Mouse (Mus musculus) cerebellum, adult 8-10 months (tissue): ENCODE measurements at regions not wholly inside any gene's neighbourhood (a gene's known extent, or its start where the extent isn't known, plus 50 kb on each side); places are given as distances from the start of the nearest gene placed in this dataset.
A peak's percentile ranks its signal among the peaks of the same experiment; 100 is the strongest.

ENCODE experiments used
- DNase-seq: peaks from one replicate; pipeline ENCODE4 v3.0.0; 2022

DNA sequence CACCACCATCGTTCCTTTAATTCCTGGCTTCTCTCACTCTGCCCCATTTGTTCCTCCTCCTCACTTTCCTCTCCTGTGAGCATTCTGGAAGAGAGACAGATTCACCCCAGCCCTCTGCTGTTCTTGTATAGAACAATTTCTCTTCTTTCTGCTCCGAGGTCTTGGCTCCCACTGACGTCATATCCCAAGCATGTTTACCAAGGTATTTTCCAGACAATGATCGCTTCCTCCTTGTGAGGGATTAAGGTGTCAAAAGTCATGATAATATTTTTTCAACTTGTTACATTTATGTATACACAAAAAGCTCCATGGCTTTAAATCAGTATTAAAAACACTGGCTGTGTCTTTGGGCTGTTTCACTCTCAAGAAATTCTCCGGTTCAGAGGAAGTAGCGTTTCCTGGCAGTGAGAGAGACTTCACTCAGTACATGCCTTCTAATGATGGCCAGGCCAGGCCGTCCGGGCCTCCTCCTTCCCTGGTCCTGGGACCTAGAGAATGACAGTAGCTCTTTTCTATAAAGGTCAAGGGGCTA, 142.4 kb upstream of the Spdl1 start:
- no peak for DNase-seq

DNA sequence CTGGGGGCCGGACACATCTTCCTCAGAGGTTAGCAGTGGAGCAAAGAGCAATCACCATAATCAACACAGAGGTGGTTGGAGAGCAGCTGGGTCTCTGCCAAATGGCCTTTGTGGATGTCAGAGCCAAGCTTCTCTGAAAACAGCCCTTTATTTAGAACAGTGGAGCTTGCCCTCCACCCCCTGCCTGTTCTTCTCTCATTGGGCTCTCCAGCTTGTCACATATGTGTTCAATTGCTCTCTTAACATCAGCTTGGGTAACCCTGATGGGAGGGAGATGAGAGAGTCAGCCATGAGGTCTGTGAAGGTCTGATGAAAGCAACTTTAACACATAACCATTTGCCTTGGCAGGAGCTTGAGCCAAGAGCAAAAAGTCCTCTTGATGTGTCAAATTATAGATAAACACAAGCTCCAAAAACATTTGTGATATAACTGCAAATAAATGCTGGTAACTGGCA, 140.1 kb upstream of the Spdl1 start:
- DNase-seq: no peak

DNA sequence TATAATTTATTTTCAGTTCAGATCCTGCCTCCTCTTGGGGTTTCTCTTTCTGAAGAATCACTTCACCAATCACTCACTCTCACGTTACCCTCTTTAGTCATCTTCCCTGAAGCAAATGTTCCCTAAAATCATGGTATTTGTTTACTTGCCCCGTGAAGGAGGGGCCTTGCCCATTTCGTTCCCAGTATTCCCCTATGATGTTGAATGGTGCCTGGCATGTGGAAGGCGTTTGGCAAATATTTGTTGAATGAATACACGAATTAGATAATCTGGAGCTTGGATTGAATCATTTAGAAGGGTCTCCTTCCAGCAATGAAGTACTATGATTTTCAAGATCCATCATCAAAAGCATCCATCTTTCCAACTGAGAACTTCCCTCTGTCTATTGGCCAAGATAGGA, 139.6 kb upstream of the Spdl1 start:
- DNase-seq: no peak

DNA sequence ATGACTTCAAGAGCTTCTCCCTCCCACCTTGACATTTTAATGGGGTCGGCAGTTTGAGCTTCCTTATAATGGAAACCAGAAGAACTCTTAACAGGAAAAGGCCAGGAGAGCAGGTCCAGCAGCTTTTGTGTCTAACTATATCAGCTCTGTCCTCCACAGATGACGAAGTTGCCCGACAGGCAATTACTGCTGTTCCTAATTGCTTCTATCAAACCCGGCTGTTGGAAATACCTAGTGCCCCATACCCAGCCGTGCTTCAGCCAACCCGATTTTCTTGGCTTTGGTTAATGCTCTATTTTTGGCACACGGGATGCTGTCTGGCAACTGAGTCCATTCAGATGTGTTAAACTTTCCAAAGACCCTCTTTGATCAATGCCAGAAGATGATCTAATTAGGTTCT, 125.8 kb upstream of the Spdl1 start:
- DNase-seq: no peak

DNA sequence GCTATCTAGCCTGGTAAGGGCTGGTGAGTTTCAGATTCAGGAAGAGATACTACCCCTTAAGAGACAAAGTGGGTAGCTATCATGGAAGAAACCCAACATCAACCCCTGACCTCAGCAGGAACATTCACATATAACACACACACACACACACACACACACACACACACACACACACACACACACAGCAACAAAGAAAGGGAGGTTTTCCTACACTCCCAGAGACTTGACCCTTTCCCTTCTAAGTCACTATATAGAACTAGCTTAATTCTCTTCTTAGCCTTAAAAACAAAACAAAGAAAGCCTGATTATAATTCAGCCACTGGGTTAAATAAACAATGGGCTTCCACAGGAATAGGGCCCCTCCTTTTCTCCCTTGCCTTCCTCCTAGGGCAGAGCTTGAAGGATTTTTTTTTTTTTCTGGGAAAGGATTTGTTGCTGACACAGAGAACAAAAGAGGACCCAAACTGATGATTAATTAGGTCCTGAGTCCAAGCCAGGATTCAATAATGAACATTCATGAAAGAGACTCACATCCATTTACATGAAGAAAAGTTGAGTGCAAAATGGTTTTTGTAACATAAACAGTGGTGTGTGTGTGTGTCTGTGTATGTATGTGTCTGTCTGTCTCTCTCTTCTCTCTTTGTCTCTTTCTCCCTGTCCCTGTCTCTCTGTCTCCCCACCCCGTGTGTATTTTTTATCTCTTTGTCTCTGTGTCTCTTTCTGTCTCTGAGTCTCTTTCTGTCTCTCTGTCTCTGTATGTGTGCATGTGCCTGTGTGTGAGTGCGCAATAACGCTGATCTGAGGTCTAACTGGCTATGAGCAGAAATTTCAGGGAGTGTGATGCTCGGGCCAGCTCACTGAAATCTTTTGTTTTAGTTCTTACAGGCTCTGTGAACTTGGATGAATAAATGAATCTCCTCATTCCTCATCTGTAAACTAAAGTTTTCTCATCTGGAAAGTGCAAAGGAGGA, 108.3 kb upstream of the Spdl1 start:
- no peak for DNase-seq

DNA sequence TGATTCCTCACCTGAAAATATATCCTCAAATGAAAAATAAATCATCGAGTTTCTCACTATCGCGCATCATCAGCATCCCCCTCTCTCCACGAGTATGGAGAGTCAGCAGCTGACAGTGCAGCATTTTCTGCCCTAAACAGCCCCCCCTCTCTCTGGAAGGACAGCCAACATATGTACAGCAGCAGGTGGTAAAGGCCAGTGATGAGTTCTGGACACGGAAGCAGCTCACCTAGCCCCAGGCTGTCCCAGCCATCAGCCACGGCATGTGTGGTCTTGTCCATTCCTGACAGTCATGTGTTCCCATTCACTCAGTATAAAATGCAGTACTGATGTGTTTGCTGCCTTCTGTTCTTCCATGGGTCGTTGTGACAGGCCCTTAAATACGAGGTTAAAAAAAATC, 106.7 kb upstream of the Spdl1 start:
- DNase-seq: peak; percentile 1

DNA sequence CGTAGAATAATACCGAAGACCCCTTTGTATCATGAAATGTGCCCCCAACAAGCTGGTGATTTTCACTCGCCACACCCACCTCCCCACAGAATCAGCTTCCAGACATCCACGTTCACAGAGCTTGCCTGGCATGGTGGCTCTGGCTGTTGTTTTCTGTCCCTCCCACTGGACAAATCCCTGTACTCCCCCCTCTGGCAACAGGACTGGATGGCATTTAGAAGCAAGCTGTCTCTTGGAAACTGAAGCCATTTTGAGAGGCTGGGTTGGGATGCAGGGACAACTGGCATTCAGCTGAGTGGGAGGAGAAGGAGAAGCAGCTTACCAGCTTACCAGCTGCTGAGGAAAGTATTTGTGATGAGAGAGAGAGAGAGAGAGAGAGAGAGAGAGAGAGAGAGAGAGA, 105.6 kb upstream of the Spdl1 start:
- no peak for DNase-seq

DNA sequence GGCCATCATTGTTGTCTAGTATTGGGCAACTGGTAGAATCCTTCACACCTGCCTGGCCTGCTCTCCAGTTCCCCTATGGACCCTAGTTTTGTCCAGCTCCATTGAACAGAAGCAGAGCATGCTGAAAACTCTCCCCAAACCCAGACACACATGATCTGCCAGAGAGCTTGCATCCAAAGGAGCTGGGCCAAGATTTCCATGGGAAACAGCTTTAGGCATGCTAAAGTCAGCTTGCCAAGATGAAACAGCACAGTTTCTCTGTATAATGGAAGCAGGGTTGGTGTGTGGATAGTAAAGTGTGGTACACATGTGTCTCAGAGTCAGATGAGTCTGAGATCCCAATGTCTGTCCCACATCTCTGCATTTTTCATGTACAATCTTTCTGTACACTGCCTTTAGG, 98.8 kb upstream of the Spdl1 start:
- DNase-seq: no peak

DNA sequence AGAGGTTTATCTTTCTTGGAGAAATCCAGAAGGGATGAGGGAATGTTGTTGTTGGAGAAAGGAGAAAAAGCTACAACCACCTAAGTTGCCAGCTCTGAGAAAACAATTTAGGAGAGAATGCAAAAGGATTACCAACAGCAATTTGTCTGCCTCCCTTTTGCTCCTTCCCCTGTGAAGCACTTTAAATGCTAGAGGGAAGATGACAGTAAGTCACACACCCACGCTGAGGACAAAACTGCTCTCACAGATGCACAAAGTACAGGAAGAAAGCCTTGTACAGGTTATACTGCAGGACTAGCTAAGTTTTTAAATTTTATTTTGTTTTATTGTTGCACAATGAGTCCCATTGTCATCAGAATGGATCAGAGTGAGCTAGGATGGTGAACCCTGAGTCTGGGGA, 83.7 kb upstream of the Spdl1 start:
- DNase-seq: no peak

DNA sequence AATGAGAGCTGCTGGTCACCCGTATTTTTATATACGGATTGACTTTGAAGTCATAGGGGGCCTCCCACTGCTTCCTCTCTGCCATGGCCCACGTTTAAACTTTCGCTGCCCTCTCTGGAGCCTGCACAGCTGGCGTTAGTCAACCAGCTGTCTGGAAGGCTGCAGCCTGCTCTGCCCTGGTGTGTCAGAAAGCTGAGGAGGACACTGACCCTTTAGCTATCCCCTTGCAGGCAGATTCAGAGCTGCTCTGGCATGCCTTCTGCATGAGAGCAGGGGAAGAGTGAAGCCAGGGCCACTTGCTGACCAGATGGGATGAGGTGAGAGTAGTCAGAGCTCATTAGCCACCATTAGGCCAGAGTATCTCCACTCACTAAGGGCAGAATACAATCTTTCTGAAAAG, 76.4 kb upstream of the Spdl1 start:
- no peak for DNase-seq

DNA sequence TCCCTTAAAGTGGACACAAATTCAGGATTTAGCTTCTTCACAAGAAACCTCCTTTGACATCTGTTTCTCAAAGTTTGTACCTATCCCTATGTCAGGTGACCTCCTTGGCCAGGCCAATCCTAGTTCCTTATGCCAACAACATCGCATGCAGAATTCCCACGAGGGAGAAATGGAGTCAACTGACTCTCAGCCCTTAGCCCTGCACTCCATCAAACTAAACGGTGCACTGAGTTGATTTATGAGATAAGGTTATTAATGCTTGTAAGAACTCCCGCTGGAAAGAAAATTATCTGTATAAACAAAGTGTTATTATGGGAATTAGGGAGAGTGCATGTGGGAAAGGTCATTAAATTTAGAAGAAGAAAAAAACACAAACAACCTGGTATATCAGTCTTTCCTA, 70.8 kb upstream of the Spdl1 start:
- DNase-seq: no peak

DNA sequence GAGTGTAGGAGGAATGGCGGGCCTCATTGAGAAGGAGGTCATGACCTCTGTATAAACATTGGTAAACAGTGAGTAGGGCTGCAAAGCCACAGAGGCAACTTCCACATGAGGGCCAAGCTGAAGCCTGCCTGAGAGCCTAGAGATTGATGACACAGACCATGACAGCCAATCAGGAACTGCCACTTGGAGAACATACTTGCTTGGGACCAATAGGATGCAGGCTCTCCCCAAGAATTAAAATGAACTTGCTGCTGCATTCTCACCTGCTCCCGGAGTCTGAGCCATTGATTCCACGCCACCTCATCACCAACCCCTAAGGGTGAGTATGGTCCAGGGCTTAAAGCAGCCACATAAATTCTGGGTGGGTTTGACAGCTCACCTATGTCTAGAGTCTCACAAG, 66.0 kb upstream of the Spdl1 start:
- no peak for DNase-seq

DNA sequence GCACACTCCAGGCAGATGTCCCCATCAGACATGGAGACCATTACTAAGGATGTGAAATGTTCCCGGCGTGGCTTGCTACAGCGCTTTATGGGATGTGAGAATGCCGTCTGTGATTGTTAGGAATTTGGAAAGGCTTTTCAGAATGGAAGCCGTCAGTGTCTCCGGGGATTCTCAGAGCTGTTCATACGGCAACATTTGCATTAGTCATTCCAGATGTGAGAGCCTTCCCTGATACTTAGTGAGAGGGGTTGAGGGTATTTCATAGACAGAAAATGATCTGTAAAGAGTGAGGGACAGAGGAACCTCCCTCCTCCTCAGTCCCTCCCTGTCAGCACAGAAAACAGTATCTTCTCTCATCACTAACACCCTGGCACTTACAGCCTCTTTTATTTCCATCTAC, 62.2 kb upstream of the Spdl1 start:
- DNase-seq: no peak

DNA sequence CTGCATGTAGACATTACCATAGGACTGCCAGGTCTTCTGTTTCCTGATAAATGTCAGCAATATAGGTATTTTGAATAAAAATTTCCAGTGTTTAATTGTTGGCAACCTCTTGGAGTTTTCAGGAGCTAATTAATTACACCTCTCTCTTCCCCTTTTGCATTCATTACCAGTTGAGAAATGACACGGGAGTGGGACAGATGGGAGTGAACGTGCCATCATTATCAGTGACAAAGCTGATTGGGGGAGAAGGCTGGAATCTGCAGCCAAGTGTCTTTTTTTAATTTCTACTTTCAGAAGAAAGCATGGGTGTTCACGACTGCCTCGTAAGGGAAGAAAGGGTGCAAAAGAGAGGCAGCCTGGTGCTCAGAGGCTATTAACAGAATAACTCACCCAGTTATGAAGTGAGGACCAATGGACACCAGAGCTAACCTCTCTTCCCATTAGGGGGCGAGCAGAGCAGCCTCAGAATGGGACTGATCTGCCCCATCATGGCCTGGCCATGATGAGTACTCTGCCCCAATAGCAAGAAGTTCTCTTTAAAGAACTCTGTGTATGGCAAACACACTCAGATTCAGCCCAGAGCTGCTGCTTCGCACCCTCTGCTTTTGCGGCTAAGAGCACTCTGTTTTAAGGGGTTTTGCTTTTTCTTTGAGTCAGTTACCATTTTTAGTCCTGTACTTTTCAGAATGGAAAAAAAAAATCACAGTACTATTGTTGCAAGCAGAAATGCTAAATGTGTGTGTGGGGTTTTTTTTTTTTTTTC, 55.1 kb upstream of the Spdl1 start:
- DNase-seq: no peak

DNA sequence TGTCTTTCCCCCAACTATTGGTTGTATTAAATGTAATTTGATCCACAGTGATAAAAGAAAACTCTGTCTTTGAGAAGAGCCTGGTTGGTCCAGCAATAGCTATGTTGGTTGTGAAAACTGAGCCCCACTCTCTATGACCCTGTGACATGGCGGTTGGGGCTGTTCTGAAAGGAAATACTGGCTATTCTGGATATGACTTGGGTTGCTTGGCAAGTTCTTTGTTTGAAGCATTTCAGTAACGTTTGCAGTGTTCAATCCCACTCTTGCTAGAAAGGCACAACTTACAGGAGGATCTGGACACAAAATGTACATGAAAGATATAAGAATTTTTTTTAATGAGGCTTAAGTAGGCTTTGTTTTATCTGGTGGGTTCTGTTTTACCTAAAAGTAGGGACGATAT, 54.1 kb upstream of the Spdl1 start:
- DNase-seq: no peak
